Mouse (Mus musculus) brain, embryonic 14.5 days (tissue): ENCODE measurements at regions not wholly inside any gene's neighbourhood (a gene's known extent, or its start where the extent isn't known, plus 50 kb on each side); places are given as distances from the start of the nearest gene placed in this dataset.

ENCODE experiments used
- DNase-seq: peaks from one replicate; pipeline ENCODE4 v3.0.0-alpha.2; 2011; ENCODE audit warnings: low read depth
- CTCF ChIP-seq: fragments of 200-500 bp; IDR thresholded peaks from 2 replicates; pipeline ENCODE4 v1.5.1; 2012; ENCODE audit warnings: inconsistent platforms, mild to moderate bottlenecking, moderate library complexity, borderline replicate concordance; ENCODE audit not compliant: insufficient read depth, insufficient read length; ENCODE audit errors: extremely low read depth
- POLR2A ChIP-seq: fragments of 200-500 bp; IDR thresholded peaks from 2 replicates; pipeline ENCODE4 v1.6.1; 2012; ENCODE audit warnings: mild to moderate bottlenecking, inconsistent platforms, borderline replicate concordance; ENCODE audit not compliant: poor library complexity, insufficient read depth, insufficient read length, severe bottlenecking; ENCODE audit errors: extremely low read depth

GRCm38 (mm10) chr11:94866176-94866967 is 69.7 kb upstream of the Col1a1 start:
- TF ChIP-seq CTCF (peak; percentile 91), POLR2A (no peak)
- peak; percentile 80 for DNase-seq

DNA sequence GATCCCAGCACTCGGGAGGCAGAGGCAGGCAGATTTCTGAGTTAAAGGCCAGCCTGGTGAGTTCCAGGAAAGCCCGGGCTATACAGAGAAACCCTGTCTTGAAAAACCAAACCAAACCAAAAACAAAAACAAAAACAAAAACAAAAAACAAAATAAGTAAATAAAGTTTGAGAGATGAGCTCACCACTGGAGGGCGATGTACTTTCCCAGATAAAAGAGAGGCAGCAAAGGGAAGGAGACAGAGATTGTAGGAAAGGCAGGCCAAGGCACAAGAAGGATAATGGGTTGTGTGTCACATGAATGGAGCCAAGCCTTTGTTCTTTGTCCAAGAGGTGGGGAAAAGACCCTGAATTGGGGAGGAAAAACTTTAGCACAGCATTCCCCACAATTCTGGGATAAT is 67.6 kb upstream of the Tmem92 start:
- DNase-seq: no peak
- TF ChIP-seq CTCF (no peak), POLR2A (no peak)

DNA sequence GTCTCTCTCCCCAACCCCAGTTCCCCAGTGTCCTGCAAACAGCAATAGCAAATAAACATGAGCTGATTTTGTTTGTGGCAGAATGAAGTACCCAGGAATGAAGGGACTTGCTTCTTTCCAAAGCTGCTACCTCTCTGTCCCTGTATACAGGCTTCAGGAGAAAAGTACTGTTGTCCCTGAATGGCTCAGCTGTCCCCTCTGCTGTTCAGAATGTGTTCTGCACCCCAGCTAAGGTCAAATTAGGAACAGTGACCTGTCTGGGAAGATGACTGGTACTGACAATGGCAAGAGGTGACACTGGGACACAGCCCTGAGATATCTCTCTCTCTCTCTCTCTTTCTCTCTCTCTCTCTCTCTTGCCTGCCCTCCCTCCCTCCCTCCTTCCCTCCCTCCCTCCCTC is 56.6 kb upstream of the Tmem92 start:
- no peak for DNase-seq
- peak; percentile 20; the same call in 1 of the 2 replicates for TF ChIP-seq CTCF
- no peak for TF ChIP-seq POLR2A

DNA sequence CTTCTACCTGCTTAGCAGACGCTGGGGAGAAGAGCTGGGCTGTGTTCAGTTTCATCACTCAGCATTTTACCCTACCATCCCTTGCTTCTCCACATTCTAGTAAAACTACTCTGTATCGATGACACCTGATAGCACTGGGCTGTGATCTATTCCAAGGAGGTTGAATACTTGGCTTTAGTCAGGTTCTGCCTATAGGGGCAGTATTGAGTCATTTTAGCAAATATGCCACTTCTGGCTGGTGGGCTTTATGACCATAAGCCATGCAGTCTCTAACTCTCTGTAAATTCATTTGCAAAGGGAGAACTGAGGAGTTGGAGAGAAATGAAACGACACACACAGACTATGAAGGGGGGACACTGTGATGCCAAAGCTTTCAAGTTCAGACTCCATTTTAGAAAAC is 55.6 kb upstream of the Tmem92 start:
- peak; percentile 10 for DNase-seq
- TF ChIP-seq CTCF (peak; percentile 17; the same call in 1 of the 2 replicates), POLR2A (no peak)

DNA sequence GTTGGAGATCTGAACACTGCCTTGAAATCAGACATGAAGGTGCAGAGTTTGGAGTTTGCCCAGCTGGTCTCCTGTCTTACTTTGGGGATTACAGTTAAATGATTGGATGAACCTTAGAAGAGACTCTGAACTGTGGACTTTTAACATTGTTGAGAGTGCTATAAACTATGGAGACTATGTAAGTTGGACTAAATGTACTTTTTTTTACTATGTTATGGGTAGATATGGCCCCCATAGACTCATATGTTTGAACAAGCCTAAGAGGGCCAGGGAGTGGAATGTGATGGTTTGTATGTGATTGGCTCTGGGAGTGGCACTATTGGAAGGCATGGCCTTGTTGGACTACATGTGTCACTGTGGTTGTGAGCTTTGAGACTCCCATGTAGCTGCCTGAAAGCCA is 53.8 kb upstream of the Tmem92 start:
- no peak for DNase-seq
- TF ChIP-seq CTCF (no peak), POLR2A (no peak)

GRCm38 (mm10) chr11:94832246-94832985 is 49.9 kb upstream of the Tmem92 start:
- peak; percentile 65 for DNase-seq
- peak; percentile 87 for TF ChIP-seq CTCF
- no peak for TF ChIP-seq POLR2A
